Mouse (Mus musculus) erythroblast, embryonic 14.5 days (primary cell): ENCODE measurements at regions not wholly inside any gene's neighbourhood (a gene's known extent, or its start where the extent isn't known, plus 50 kb on each side); places are given as distances from the start of the nearest gene placed in this dataset.

Experiments
- GATA1 ChIP-seq: IDR thresholded peaks from 2 replicates; pipeline ENCODE4 v1.6.1; 2012; ENCODE audit warnings: low read length, inconsistent platforms, mixed read lengths
- TAL1 ChIP-seq: IDR thresholded peaks from 3 replicates; pipeline ENCODE4 v1.6.1; 2012; ENCODE audit warnings: low read length, inconsistent platforms, mixed read lengths

- TF ChIP-seq TAL1 (no peak), GATA1 (no peak)
Measured at GRCm38 (mm10) chr16:93146812-93147211, 320.9 kb upstream of the Runx1 start.
